Mouse (Mus musculus) c-Kit-positive CD71-negative TER-119-negative erythroid progenitor cells, embryonic 14.5 days (primary cell): Measurements from ENCODE around the gene Cdh13.

Experiments used
- DNase-seq: peaks from one replicate; pipeline ENCODE4 v3.0.0-alpha.2; 2013; ENCODE audit warnings: low read depth

The Cdh13 gene

DNA sequence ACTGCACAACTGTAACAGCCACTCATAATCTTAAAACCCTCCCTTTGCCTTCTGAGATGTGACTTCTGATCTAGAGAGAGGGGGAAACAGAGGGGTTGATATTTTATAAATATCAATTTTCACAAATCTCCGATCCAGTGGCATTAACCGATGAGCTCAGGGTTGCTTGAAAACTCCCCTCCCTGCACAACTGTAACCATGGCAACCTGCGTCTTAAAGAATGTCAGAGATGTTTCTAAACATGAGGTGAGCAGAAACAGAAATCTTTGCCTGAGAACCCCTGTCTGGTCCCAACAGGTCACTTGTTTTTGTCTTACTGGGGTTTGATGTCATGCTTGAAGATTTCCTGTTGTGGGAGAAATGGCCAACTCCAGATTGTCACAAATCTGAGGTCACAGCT lies 513.6 kb downstream of the Cdh13 start:
- no peak for DNase-seq

DNA sequence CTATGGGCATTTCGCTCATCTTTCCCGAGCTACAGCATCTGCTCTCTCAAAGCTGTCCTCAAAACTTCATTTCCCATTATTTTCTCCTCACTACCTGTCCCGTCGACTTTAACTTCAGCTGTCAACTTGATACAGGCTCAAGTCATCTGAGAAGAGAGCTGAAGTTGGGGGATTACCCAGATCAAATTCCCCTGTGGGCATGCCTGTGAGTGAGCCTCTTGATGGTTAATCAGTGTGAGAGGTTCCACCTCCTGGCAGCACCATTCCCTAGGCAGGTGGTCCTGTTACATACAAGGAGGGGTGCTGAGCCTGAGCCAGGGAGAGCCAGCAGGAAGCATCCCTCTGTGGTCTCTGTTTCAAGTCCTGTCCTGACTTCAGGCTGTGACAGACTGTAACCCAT lies 519.6 kb downstream of the Cdh13 start:
- DNase-seq: no peak

DNA sequence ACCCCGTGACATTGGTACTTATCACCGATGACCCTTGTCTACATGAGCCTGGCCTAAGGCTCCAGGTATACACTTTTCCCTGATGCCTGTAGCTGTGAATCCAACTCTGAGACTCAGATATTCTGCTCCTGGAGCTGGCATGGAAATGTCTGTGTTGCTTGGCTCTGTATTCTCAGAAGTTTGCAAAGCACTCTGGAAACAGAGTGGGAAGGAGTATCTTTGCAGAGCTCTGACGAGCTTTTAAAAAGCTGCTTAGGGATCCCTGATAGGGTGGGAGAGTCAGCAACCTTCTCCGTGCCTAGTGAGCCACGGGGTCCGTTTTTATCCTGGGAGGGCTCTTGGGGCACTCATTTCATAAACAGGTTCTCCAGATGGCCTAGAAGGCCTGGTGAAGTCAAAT lies 526.1 kb downstream of the Cdh13 start:
- no peak for DNase-seq

DNA sequence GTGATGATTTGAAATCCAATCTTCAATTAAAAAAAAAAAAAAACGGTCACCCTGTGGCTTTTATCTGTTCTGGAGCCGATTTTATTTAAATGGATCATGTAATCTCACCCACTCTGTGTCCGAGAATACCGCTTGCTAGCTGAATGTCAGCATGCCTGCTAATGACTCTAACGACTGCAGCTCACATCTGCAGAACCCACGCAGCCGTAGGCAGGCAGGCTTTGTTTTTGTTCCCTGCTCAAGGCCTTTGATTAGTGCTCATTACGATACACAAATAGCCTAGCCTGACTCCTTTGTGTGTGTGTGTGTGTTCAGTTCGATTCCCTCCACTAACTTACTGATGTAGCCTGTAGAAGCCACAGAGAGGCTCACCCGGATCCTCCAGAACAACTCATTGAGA lies 531.5 kb downstream of the Cdh13 start:
- DNase-seq: no peak

DNA sequence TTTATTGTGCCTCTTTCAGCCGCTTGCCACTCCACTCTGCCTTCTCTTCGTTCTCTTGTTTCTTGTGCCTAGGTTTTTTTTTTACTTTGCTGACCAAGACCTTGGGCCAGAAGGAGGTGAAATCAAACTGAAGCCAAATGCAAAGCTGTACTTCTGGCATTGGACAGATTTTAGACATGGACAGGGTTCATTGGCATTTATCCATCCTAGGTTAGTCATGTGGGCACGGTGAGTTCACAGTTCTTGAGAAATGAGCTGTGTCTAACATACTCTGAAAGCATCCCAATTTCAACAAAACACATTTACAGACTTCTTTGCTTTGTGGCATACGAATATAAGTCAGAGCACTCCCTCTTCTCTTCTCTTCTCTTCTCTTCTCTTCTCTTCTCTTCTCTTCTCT lies 543.2 kb downstream of the Cdh13 start:
- DNase-seq: no peak

DNA sequence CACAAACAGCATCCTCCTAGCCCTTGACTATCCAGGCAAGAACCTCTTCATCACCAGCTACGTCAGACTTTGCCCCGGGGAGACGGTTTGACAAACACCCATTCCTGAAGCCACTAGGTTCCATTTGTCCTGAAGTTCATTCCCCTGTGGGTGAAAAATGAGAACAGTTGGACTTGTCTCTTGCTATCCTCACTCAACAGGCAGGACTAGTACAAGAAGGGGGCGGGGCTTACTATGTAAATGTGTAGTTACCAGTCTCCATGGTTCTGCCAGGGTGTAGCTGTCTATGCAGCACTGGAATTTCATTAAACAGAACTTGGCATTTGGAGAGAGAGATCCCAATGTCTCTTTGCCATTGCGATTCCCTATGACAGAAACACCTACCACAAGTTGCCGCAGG lies 544.2 kb downstream of the Cdh13 start:
- no peak for DNase-seq

DNA sequence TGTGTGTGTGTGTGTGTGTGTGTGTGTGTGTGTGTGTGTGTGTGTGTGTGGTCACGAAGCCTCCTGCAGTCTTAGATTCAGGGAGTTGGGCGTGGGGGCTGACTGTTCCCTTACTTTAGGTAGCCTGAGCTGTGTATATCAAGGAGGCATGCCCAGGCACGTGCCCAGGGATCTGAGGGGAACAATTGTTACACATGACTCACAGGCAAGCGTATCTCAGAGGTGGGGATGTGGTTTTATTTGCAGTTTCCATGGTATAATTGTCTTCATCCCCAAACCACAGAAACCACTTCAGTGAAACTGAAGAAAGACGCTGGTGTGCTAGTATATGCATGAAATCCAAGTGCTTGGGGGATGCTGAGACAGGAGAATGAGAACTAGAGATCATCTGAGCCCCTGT lies 546.8 kb downstream of the Cdh13 start:
- DNase-seq: no peak

DNA sequence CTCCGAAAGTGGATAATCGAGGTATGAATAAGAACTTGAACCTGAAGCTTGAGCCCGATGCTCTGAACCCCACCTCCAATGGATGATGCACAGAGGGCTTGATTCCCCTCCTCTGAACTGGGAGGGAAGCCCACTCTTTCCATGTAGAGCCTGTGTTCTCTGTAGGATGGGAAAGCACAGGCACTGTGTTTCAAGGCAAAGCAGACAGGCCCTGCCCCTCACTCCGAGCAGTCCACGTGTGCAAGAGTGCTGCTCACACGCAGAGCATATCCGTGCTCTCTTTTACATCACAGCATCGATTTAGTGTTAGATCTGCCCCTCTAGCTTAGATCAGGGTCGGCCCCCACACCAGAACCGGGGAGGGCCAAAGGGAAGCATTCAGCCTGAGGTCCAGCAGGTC lies 547.5 kb downstream of the Cdh13 start:
- DNase-seq: no peak

DNA sequence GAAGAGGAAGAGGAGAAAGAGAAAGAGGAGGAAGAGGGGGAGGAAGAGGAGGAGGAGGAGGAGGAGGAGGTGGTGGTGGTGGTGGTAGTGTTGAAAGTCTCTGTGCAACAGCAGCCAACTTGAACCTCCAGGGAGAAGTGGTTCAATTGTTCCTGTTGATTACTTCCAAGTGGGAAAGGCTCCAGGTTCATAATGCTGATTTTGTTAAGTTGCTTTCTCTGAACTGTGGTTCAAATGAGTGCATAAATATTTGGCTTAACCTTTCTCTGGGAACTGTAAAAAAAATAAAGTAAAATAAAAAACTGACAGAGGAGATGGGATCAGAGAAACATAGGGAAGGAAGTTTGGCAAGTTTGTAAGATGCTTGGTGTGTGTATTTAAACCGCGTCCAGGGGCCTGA lies 555.3 kb downstream of the Cdh13 start:
- no peak for DNase-seq

DNA sequence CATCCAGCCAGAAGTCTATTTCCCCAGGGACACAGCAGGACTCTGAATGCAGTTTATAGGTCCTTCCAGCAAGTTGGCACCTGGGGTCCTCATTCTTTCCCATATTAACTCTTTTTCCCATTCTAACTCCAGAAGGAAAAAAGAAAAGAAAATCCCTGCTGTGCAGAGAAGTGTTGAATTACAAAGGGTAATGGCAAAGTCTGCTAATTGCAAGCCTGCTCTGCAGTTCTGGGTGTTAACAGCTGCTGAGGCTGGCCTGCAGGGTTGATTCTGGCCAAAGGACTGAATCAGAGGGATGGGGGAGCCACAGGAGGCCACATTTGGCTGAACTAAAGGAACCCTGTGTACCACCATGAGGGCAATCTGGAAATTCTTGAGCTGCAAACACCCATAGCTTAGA lies 562.2 kb downstream of the Cdh13 start:
- no peak for DNase-seq

DNA sequence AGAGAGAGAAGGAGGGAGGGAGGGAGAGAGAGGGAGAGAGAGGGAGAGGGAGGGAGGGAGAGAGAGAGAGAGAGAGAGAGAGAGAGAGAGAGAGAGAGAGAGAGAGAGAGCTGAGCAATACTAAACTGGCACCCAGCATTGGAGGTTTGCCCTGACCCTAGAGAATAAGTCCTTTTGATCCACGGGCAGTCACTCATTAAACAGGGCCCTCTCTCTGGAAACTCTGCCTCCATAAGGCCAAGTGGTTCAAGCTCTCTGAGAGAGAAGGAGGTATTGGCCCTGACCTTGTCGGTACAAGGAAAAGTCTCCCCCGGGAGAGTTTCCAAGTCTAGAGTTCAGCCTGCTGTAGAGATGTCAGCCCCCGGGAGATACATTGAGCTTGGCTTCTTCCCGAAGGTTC lies 564.5 kb downstream of the Cdh13 start:
- no peak for DNase-seq

DNA sequence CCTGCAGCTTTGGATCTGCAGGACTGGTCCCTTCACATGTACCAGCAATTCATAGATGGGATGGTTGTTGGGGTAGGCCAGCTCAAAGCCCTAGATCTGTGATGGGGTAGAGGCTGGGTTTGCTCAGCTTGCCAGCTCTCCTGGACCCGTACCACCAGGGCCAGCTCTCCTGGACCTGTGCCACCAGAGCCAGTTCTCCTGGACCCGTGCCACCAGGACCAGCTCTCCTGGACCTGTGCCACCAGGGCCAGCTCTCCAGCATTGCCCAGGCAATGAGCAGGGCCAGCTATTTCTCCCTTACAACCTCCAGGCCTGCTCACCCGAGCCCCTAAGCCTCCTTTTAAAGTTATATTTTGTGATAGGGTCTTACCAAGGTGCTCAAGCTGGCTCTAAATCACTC lies 566.0 kb downstream of the Cdh13 start:
- no peak for DNase-seq

DNA sequence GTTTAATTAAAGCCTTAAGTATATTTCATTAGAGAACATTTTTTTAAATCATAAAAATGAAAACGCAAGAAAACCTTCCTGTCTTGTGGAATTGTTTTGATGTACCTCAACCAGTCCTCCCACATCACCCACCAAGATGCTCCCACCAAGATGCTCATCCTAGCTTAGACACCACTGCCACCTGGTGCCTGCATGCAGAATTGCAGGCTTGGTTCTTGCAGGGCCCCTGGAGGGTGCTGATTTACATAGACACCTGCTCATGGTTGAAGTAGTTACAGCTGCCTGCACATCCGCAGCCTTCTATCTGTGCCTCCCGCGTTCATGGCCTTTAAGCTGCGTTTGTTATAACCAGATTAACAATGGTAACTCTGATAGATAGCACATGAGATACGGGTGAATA lies 566.8 kb downstream of the Cdh13 start:
- peak; percentile 20 for DNase-seq

DNA sequence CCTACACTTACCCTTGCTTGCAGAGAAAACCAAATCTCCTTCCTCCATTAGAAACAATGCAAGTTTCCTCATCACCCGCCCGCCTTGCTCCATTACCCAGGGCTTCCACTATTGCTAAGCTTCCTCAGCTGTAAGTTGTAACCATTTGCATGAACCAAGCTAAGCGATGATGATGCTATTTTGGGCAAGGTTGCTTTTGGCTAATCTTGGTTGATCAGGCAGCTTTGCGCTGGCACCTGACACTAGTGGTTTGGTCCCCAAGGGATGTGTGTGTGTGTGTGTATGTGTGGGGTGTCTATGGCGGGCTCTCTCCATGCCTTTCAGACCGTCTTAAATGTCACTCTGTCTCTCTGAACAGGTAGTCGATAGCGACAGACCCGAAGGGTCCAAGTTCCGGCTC lies 567.8 kb downstream of the Cdh13 start:
- no peak for DNase-seq

DNA sequence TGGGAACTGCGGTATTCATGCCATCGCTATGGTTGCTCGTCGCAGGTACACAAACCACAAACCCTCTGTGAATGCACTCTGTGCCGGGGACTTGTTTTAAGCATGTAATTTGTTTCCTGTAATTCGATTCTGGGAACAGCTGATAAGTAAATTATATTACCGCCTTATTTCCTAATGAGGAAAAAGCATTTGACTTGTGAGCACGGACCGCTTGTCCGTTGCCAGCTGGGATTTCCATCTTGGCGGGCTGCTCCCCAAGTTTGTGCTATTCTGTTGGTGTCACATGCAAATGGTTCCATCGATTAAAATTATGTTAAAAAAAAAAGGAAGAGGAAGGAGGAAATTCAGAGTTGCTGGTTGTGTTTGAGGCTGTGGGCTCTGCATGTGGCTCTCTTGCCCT lies 569.3 kb downstream of the Cdh13 start:
- no peak for DNase-seq

DNA sequence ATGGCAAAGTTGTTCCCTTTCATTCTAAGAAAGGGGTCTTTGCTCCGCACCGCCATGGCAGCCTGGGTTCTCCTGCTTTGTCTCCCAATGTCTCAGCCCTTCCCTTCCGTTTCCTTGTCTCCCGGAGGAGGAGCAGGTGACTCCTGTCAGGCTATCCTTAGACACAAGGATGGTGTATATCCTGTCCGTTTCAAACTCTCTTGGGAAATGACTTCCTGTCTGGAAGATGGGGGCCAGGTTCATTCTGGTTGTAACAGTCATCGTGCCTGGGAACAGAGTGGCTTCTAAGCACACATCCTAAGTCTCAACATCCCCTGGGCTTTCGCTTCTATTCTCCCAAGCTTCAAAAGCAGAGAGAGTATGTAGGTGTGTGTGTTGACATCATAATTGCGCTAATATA lies 571.1 kb downstream of the Cdh13 start:
- no peak for DNase-seq

DNA sequence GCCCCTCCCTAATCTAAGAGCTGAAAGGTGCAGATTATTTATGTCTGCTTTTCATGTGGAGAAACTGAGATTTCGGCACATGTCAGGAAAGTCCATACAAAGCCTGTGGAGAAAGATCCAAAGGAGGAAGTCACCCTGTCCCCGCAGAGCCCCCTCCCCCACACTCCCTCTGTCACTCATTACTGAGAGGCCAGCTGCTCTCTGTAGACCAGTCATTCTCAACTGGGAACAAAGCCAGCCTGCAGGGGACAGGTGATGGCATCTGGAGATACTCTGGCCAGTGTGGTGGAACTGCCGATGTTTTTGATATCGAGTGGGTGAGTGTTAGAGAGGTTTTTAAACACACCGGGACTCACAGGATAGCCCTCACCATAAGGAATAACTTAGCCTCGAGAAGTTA lies 582.8 kb downstream of the Cdh13 start:
- no peak for DNase-seq

DNA sequence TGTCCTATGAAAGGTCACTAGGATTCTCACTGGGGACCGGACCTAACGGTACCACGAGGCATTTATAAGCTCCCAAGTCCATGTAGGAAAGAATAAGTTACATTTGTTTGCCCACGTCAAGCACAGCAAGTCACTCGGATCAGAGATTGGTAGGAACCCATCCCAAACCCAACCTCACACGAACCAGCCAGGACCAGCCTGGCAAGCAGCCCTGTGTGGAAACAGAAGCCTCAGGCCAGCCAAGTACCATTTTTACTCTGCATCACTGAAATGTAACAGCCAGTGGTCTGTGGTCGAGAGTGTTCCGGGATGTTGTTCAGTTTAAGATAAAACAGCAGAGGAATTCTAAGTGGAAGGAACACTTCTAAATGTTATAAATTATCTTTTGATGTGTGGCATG lies 587.2 kb downstream of the Cdh13 start:
- DNase-seq: no peak

DNA sequence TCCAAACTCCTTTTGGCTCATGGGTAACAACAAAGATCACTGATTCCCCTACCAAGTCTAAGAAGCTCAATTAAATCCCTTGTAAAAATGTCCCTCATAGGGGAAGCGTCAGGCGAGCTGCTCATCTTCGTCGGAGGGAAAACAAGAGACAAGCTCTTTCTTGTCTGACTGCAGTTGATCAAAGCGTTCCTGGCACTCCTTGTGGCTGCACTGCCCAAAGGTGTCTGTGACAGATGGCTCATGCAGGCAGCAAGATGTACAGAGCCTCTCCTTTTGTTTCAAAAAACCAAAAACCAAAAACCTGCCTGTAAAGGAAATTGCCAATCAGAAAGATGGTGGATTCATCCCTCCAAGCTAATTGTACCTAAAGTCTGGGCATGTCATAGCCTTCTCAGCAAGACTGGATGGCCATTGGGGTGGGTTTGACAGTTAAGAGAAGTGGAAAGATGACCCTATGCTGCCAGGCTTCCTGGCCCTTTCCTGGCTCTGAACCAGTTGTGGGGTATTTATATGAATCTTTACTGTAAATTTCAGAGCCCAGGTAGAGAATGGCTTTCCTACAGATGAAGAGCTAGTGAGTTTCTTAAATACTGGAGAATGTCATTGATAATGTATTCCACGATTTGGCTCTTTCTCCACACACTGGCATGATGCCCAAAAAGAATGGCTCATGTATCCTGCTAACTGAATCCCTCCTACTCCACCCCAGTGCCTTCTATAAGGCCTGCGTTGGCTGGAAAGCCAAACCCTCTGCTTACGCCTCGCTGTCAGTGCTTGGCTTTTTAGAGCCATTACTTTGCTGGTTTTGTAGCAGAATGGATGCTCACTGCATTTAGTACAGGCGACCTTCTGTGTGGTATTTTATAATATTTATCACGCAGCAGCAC lies 596.6 kb downstream of the Cdh13 start:
- DNase-seq: no peak

DNA sequence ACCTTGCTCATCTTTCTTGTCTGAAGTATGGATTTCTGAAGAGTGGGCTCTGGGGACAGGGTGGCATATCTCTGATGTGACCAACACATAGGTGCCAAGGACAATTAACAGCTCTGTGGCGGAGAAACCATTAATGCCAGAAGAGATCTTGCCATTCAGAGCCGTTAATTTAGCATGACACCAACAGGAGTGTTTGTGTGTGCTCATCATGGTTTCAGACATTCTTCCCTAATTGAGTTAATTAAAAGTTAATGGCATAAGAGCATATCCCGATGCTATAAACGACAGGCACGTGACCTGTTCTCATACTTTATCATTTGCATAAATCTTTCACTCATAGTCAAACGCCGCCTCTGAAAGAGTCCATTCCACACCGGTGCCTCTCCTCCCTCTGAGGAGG lies 600.8 kb downstream of the Cdh13 start:
- no peak for DNase-seq

DNA sequence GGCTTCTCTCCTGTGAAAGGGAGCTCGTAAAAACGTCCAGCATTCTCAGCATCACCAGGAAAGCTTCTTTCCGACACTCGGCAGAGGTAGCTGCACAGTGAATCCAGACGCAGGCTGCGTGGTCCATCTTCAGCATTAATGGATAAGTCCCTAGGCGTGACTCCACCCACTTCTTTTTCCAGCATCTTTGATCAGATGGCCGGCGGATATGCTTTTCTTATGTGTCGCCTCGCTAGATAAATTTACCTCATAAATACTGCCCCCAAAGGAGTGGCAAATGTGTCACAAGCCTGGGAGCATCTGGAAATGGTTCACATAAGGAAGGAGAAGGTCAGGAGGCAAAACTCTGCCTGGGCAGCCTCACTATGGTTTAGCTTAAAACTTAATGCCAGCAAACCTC lies 601.5 kb downstream of the Cdh13 start:
- DNase-seq: no peak

DNA sequence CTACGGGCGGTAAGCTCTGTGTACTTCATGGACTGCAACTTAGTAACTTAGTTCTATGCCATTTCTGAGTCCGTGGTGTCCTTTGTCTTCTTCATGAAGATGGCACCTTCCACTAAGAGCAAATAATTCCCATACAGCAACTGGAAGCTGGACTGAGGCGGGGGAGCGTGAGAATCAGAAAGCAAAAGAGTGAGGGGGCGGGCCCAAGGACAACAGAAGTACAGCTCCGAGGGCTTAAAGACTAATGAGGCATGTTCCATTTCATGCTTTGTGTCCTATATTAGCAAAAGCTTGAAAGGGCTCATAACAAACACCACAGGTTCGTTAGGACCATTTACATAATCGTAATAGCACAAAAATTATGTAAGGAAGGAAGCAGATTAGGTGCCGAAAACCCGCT lies 618.9 kb downstream of the Cdh13 start:
- no peak for DNase-seq

DNA sequence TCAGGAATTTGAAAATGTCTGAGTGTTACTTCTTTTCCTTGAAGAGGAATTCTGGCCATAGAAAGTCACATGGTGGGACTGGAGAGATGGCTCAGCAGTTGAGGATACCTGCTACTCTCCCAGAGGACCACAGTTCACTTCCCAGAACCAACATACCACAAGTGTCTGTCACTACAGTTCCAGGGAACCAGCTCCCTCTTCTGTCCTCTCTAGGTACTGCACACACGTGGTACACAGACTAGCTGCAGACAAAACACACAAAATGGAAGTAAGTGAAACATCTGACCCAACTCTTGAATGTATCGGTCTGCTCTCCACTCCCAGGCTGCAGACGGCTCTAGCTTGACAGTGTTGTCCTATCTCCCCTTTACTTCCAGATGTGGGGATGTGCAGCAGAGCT lies 633.0 kb downstream of the Cdh13 start:
- DNase-seq: no peak

DNA sequence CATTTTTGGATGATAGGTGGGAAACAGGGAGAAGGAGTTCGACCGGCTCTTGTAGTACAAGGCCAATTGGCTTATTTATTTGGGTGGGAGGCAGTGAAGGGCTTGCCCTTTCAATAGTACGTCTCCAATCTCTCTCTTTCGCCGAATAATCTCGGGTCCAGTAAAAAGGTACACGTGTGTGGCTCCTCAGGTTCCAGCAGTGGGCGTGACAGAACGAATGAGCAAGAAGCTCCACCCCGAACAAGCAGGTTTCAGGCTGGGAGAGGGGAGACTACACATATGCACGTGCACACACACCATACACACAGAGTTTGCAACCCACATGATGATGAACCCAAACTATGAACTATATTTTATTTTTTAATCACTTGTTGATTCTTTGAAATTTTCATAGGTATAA lies 653.9 kb downstream of the Cdh13 start:
- no peak for DNase-seq
